Mouse (Mus musculus): ENCODE measurements around the gene Bcl7a.
A peak's percentile ranks its signal among the peaks of the same experiment; 100 is the strongest.

Gene Bcl7a

GRCm38 (mm10) chr5:123333566-123333965, 10.1 kb upstream of the Bcl7a start:
- no peak for DNase-seq

DNA sequence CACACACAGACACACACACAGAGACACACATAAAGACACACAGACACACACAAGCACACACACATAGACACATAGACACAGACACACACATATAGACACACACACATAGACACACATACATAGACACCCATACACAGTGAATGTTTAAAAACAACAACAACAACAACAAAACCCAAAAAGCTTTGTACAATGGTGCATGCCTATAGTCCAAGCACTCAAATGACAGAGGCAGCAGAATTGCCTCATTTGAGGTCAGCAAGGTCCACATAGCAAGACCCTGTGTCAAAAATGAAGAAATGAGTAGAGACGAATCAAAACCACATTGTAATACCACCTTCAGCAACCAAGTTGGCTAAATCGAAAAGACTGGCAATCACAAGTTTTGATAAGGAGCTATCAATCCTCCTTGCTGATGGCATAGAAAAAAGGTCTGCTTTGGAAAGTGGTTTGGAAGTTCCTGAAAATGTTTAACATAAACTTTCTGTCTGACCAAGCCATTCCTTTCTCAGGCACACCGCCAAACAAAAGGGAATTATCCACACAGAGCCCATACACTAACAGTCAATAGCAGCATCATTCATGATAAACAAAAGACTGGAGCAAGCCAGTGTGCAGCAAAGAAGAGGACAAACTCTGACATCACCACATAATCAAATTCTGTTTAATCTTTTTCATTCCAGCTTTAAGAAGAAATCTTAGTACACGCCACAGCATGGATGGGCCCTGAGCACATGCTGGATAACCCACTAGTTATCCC, 7.3 kb upstream of the Bcl7a start:
- no peak for DNase-seq

GRCm38 (mm10) chr5:123338463-123338862, 5.2 kb upstream of the Bcl7a start:
- DNase-seq, result no peak

DNA sequence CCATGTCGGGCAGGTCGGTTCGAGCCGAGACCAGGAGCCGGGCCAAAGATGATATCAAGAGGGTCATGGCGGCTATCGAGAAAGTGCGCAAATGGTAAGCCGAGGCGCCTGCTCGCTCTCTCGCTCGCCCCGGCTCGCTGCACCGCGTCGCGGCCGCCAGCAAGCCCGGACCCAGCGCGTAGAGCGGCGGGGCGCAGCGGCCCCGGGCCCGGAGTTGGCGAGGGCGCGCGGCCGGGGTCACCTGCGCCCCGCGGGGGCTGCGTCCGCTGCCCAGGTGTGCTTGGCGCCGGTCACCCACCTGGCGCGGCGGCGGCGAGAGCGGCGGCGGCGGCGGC, 961 bp downstream of the Bcl7a start:
- DNase-seq, result no peak

DNA sequence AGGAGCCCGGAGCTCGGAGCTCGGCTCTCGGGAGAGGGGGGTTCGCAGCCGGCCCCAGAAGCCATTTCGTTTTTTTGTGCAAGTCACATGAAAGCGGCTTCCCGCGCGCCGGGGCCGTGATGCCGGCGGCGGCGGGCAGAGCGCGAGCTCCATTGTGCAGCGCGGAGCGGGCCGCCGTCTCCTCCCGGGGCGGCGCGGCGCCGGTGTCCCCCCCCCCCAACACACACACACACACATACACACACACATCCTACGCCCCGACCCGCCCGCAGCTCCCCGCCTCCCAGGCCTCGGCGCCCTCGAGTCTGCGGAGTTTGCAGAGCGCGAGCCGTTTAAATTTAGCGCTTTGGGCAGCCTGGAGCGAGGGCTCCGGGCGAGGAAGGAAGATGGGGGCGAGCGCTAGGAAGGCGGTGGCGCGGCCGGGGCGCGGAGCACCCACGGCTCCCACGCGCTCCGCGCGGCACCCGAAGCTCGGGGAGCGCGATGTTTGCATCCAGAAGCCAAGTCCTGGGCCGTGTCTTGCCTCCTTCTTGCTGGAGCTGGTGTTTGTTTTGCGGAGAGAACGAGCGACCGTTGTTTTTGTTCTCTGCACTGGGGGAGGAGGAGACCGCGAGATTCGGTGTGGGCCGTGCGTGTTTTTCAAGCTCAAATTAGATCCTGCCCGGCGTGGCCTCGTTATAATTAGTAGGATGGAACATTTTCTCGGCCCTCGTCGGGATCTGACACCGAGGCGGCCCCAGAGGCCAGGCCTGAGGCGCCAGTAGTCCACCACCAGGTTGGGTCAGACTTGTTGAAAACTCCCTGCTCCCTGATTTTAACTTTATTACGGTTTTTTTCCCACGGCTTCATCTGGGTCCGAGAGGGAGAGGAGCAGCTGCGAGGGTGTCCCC, 1.6 kb downstream of the Bcl7a start:
- peak; percentile 57 to 71 for DNase-seq

GRCm38 (mm10) chr5:123345853-123346654, 2.4 kb downstream of the Bcl7a start:
- DNase-seq, result peak; percentile 80 to 87

DNA sequence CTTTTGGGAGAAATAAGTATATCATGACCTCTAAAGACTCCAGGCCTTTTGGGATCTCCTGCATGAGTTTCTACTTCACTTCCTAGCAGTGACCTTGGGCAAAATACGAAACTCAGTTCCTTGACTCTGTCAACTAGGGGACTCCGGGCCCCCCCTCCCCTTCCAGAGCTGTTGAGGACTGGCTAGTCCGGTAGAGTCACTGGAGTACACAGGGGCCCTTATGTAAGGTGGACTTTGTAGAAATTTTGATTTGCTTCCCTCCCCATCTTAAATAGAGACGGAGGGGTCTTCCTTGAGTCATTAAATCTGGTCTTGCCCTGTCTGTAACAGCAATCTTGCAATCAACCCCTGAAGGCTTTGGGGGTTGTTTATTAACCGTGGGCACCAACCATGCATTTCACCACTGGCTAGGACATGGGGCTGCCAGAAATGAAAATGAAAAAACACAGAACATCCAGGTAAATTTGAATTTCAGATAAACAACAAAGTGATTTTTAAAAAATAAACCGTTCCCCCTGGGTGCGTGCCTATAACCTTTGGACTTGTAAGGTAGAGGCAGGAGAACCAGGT, 3.2 kb downstream of the Bcl7a start:
- peak; percentile 28 to 50 for DNase-seq

DNA sequence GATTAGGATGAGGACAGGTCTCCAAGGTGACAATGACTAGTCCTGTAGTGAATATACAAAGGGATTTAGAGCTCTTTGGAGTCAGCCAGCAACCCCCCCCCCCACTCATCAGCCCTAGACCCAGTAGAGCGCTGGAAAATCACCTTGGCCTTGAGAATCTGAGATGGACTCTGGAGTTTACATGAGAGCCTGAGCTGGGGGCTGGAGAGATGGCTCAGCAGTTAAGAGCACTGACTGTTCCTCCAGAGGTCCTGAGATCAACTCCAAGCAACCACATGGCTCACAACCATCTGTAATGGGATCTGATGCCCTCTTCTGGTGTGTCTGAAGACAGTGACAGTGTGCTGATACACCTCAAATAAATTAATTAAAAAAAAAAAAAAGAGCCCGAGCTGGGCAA, 4.4 kb downstream of the Bcl7a start:
- DNase-seq, result no peak

- no peak for DNase-seq
Measured at GRCm38 (mm10) chr5:123350386-123350785, 6.8 kb downstream of the Bcl7a start.

DNA sequence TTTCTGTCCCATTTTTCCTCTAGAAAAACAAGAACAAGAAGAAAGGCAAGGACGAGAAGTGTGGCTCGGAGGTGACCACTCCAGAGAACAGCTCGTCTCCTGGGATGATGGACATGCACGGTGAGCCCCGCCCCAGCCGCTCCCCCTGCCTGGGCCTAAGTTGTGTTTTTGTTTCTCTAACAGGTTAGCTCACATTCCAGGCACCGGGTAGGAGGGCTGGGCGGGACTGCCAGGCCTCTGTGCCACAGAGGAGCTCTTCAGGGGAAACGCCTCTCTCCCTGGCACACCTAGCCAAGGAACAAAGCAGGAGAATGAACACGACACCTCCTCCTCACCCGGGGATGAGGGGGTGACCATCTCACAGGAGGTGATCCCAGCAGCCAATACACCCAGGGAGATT, 12.3 kb downstream of the Bcl7a start:
- peak; percentile 86 to 91 for DNase-seq

DNA sequence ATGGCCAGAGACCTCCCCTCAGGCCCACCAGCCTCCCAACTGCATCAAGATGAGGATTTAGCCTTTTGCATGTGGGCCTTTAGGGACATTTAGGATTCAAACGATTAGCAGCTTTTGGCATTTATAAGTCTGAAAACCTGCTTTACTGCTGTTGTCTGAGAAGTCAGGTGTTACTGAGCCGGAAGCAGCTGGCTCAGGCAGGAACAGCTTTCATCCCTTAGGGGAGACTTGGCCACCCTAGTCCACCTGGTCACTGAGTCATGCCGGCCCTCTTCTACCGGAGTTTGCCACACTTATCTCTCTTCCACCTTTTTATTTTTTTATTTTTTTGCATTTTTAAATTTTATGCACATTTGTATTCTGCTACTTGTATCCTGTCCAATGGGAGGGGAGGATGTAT, 13.6 kb downstream of the Bcl7a start:
- no peak for DNase-seq

GRCm38 (mm10) chr5:123359431-123359830, 15.8 kb downstream of the Bcl7a start:
- DNase-seq, result no peak

- DNase-seq, result no peak
Measured at GRCm38 (mm10) chr5:123362911-123363310, 19.3 kb downstream of the Bcl7a start.

- peak; percentile 54 to 78 for DNase-seq
Measured at GRCm38 (mm10) chr5:123364302-123364971, 20.8 kb downstream of the Bcl7a start.

GRCm38 (mm10) chr5:123368869-123369488, 25.3 kb downstream of the Bcl7a start:
- DNase-seq, result no peak

DNA sequence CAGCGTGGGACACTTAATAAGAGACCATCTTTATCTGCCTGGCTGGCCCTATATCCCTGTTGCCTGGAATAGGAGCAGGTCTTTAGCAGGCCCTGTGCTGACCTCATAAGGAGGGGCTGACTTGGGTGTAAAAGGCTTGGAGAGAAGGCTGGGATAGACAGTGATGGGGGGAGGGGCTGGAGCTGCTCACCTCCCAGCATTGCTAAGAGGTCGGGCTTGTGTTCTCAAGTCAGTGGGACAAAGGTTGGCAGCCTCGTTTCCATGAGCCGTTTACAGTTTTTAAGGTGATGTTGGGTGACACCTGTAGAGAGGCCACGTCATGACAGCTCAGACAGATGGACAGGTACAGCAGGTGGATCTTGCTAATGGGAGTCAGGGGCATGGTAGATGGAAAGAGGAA, 26.4 kb downstream of the Bcl7a start:
- no peak for DNase-seq

GRCm38 (mm10) chr5:123375262-123375661, 31.6 kb downstream of the Bcl7a start:
- DNase-seq, result no peak

GRCm38 (mm10) chr5:123375793-123376452, 32.3 kb downstream of the Bcl7a start:
- DNase-seq, result no peak

DNA sequence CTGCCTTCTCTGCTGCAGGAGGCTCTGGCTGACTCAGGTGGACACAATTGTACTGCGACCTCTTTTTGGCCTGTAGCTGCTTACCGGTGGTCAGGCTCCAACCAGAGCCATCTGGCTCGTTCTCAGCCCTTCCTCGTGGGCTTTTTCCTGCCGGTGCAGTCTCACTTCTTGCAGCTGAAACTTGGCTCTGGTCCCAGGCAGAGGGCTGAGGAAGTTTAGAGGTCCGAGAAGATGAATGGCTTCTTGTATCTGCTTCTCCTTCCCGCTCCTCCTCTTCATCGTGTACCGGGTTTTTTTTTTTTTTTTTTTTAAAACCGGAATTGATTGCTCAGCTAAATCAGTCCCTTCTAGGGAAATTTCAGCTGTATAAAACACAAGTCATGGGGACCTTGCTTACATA, 32.9 kb downstream of the Bcl7a start:
- DNase-seq, result peak; percentile 73 to 77

GRCm38 (mm10) chr5:123377120-123377955, 33.7 kb downstream of the Bcl7a start:
- peak; percentile 80 to 85 for DNase-seq
